Mouse (Mus musculus) heart, embryonic 14.5 days (tissue): ENCODE measurements at regions not wholly inside any gene's neighbourhood (a gene's known extent, or its start where the extent isn't known, plus 50 kb on each side); places are given as distances from the start of the nearest gene placed in this dataset.

Experiments
- ATAC-seq: fragments of 200-750 bp; cut with Nextera tagmentation; 2 replicates; pipeline ENCODE4 v1.8.0; 2017; ENCODE audit warnings: low read depth, moderate TSS enrichment; ENCODE audit not compliant: insufficient number of reproducible peaks, insufficient read depth, low FRiP score
- H3K27ac ChIP-seq, 2 experiments: fragments of 200-500 bp in 1 of 2; fragments of 300-500 bp in 1 of 2; sonication (generic) in 1 of 2; replicated peaks in 1 of 2; 2 replicates each; pipeline ENCODE4 v1.5.1; 2012 to 2014; ENCODE audit warnings: low read depth in 2 of 2, low read length in 2 of 2, control low read depth in 1 of 2, mild to moderate bottlenecking in 1 of 2, mixed read lengths in 1 of 2; ENCODE audit not compliant: control insufficient read depth in 1 of 2, insufficient read depth in 1 of 2
- H3K27me3 ChIP-seq: fragments of 300-500 bp; sonication (generic); 2 replicates; pipeline ENCODE4 v1.6.1; 2014; ENCODE audit warnings: mild to moderate bottlenecking, low read length, control low read depth; ENCODE audit not compliant: control insufficient read depth, insufficient read depth
- H3K36me3 ChIP-seq: fragments of 300-500 bp; sonication (generic); 2 replicates; pipeline ENCODE4 v1.6.1; 2014; ENCODE audit warnings: mild to moderate bottlenecking, control low read depth, low read length, mixed read lengths; ENCODE audit not compliant: control insufficient read depth, insufficient read depth
- H3K4me1 ChIP-seq, 2 experiments: fragments of 200-500 bp in 1 of 2; fragments of 300-500 bp in 1 of 2; sonication (generic) in 1 of 2; 2 replicates each; pipeline ENCODE4 v1.6.1; 2012 to 2014; ENCODE audit warnings: low read length in 2 of 2, control low read depth in 1 of 2, mixed read lengths in 1 of 2; ENCODE audit not compliant: control insufficient read depth in 2 of 2, insufficient read depth in 2 of 2
- H3K4me2 ChIP-seq: fragments of 300-500 bp; sonication (generic); 2 replicates; pipeline ENCODE4 v1.6.1; 2014; ENCODE audit warnings: mild to moderate bottlenecking, low read length
- H3K4me3 ChIP-seq, 2 experiments: fragments of 200-500 bp in 1 of 2; fragments of 300-500 bp in 1 of 2; sonication (generic) in 1 of 2; 2 replicates each; pipeline ENCODE4 v1.5.1; 2012 to 2014; ENCODE audit warnings: low read length in 2 of 2, mild to moderate bottlenecking in 2 of 2, control low read depth in 1 of 2, low read depth in 1 of 2, moderate library complexity in 1 of 2; ENCODE audit not compliant: control insufficient read depth in 1 of 2, insufficient read depth in 1 of 2
- H3K9ac ChIP-seq: fragments of 300-500 bp; sonication (generic); 2 replicates; pipeline ENCODE4 v1.6.1; 2014; ENCODE audit warnings: mild to moderate bottlenecking, low read length
- H3K9me3 ChIP-seq: fragments of 300-500 bp; sonication (generic); 2 replicates; pipeline ENCODE4 v1.6.1; 2016; ENCODE audit warnings: low read length, control low read depth; ENCODE audit not compliant: control insufficient read depth
- WGBS: fragments of 180-500 bp; shearing (Covaris S2); extraction: QIAGEN DNeasy Blood & Tissue Kit; methylation state at CpG from one replicate; pipeline ENCODE4 v1.1.7; 2014; 5-methylcytosine and 5-hydroxymethylcytosine counted together

- H3K36me3 ChIP-seq, result no peaks in the 10 kb centered on the region
- H3K27ac ChIP-seq, result no peak overlapping the region
- H3K27me3 ChIP-seq, result no peaks in the 10 kb centered on the region
- no peak for ATAC-seq
- H3K4me2 ChIP-seq, result no peak overlapping the region
- 81% methylated on average over 4 of the region's 4 CpGs for WGBS
- H3K9ac ChIP-seq, result no peak overlapping the region
- H3K4me1 ChIP-seq, result no peaks in the 10 kb centered on the region
- H3K4me3 ChIP-seq, result no peak overlapping the region
- H3K9me3 ChIP-seq, result no peaks in the 10 kb centered on the region
These were observed 113.9 kb upstream of the Msx2 start for GRCm38 (mm10) chr13:53586771-53587170.

- Histone ChIP-seq H3K4me1 (no peaks in the 10 kb centered on the region), H3K27me3 (no peaks in the 10 kb centered on the region), H3K9me3 (peaks cover 10% of the 10 kb centered on the region), H3K4me2 (no peak overlapping the region), H3K36me3 (no peaks in the 10 kb centered on the region), H3K9ac (no peak overlapping the region), H3K27ac (no peak overlapping the region), H3K4me3 (no peak overlapping the region)
- no peak for ATAC-seq
- 79% methylated on average over 9 of the region's 9 CpGs for WGBS
These were observed 111.7 kb upstream of the Msx2 start for GRCm38 (mm10) chr13:53584504-53585130.

- WGBS, result 55% methylated on average over 18 of the region's 18 CpGs
- H3K36me3 ChIP-seq, result no peaks in the 10 kb centered on the region
These were observed 81.2 kb upstream of the Msx2 start for GRCm38 (mm10) chr13:53553876-53554577.

GRCm38 (mm10) chr13:53553192-53553875 is 80.5 kb upstream of the Msx2 start:
- Histone ChIP-seq H3K4me3 (no peak overlapping the region), H3K27me3 (no peaks in the 10 kb centered on the region), H3K4me1 (peaks cover 0 to 2% of the 10 kb centered on the region in 2 experiments; a peak in 2 of 4 replicates), H3K4me2 (no peak overlapping the region), H3K27ac (no peak overlapping the region), H3K36me3 (no peaks in the 10 kb centered on the region), H3K9ac (no peak overlapping the region), H3K9me3 (no peaks in the 10 kb centered on the region)
- no peak for ATAC-seq
- WGBS, result 67% methylated on average over 13 of the region's 13 CpGs

More at GRCm38 (mm10) chr13:53553876-53554577, 81.2 kb upstream of the Msx2 start:
- H3K9me3 ChIP-seq, result no peaks in the 10 kb centered on the region
- no peak overlapping the region for H3K9ac ChIP-seq
- H3K27me3 ChIP-seq, result no peaks in the 10 kb centered on the region
- H3K27ac ChIP-seq, result no peak overlapping the region
- H3K4me1 ChIP-seq, result peaks cover 0 to 2% of the 10 kb centered on the region in 2 experiments; a peak in 1 of 4 replicates
- H3K4me2 ChIP-seq, result no peak overlapping the region
- ATAC-seq, result no peak
- H3K4me3 ChIP-seq, result no peak overlapping the region

GRCm38 (mm10) chr13:53548396-53548795 is 75.5 kb upstream of the Msx2 start:
- no peak for ATAC-seq
- Histone ChIP-seq H3K4me1 (peaks cover 0 to 4% of the 10 kb centered on the region in 2 experiments; a peak in 2 of 4 replicates), H3K4me2 (no peak overlapping the region), H3K27ac (no peak overlapping the region), H3K36me3 (no peaks in the 10 kb centered on the region), H3K9me3 (no peaks in the 10 kb centered on the region), H3K27me3 (no peaks in the 10 kb centered on the region), H3K9ac (no peak overlapping the region), H3K4me3 (no peak overlapping the region)
- WGBS, result 48% methylated on average over 11 of the region's 11 CpGs

GRCm38 (mm10) chr13:53543291-53543690 is 70.4 kb upstream of the Msx2 start:
- Histone ChIP-seq H3K9ac (no peak overlapping the region), H3K9me3 (no peaks in the 10 kb centered on the region), H3K4me3 (no peak overlapping the region), H3K4me1 (peaks cover 0 to 4% of the 10 kb centered on the region in 2 experiments; a peak in 2 of 4 replicates), H3K27me3 (no peaks in the 10 kb centered on the region), H3K27ac (no peak overlapping the region), H3K4me2 (no peak overlapping the region), H3K36me3 (no peaks in the 10 kb centered on the region)
- 70% methylated on average over 5 of the region's 5 CpGs for WGBS
- ATAC-seq, result no peak

GRCm38 (mm10) chr13:53539797-53540196 is 66.9 kb upstream of the Msx2 start:
- Histone ChIP-seq H3K27ac (no peak overlapping the region), H3K4me3 (no peak overlapping the region), H3K36me3 (no peaks in the 10 kb centered on the region), H3K9ac (no peak overlapping the region), H3K4me2 (no peak overlapping the region), H3K9me3 (no peaks in the 10 kb centered on the region), H3K27me3 (no peaks in the 10 kb centered on the region), H3K4me1 (no peaks in the 10 kb centered on the region)
- whole genome bisulfite sequencing, result 83% methylated on average over 5 of the region's 5 CpGs
- no peak for ATAC-seq
